Mouse (Mus musculus) lung, embryonic 14.5 days (tissue): ENCODE results near the gene Carns1. TPM values are rescaled to one million over a fixed set of nuclear protein-coding genes. Genes with fewer than 3 reads are reported as not detected.

Experiments
- ATAC-seq: fragments of 200-750 bp; cut with Nextera tagmentation; 2 replicates; pipeline ENCODE4 v1.8.0; 2017; ENCODE audit warnings: mild to moderate bottlenecking, moderate TSS enrichment, moderate library complexity; ENCODE audit not compliant: insufficient read depth
- DNase-seq: peaks from one replicate; pipeline ENCODE4 v3.0.0-alpha.2; 2015
- H3K27ac ChIP-seq: fragments of 300-500 bp; sonication (generic); 2 replicates; pipeline ENCODE4 v1.5.1; 2014; ENCODE audit warnings: low read depth, mild to moderate bottlenecking, moderate library complexity
- H3K27me3 ChIP-seq: fragments of 300-500 bp; sonication (generic); 2 replicates; pipeline ENCODE4 v1.6.1; 2014; ENCODE audit warnings: low read length, control low read depth; ENCODE audit not compliant: insufficient read depth
- H3K36me3 ChIP-seq: fragments of 300-500 bp; sonication (generic); 2 replicates; pipeline ENCODE4 v1.6.1; 2014; ENCODE audit warnings: control low read depth; ENCODE audit not compliant: insufficient read depth
- H3K4me1 ChIP-seq: fragments of 300-500 bp; sonication (generic); 2 replicates; pipeline ENCODE4 v1.6.1; 2014; ENCODE audit warnings: antibody characterized with exemption, control low read depth; ENCODE audit not compliant: insufficient read depth
- H3K4me2 ChIP-seq: fragments of 300-500 bp; sonication (generic); 2 replicates; pipeline ENCODE4 v1.6.1; 2014; ENCODE audit warnings: mild to moderate bottlenecking
- H3K4me3 ChIP-seq: fragments of 300-500 bp; sonication (generic); 2 replicates; pipeline ENCODE4 v1.5.1; 2014; ENCODE audit warnings: low read depth, low read length
- H3K9ac ChIP-seq: fragments of 300-500 bp; sonication (generic); 2 replicates; pipeline ENCODE4 v1.6.1; 2014
- H3K9me3 ChIP-seq: fragments of 300-500 bp; sonication (generic); 2 replicates; pipeline ENCODE4 v1.6.1; 2016; ENCODE audit warnings: low read depth, low read length, control low read depth
- CTCF ChIP-seq: IDR thresholded peaks from 2 replicates; pipeline ENCODE4 v1.5.1; 2016; ENCODE audit warnings: antibody characterized with exemption, low read depth
- WGBS: fragments of 180-500 bp; shearing (Covaris S2); extraction: QIAGEN DNeasy Blood & Tissue Kit; methylation state at CpG from one replicate; pipeline ENCODE4 v1.1.7; 2014; 5-methylcytosine and 5-hydroxymethylcytosine counted together
- polyA plus RNA-seq: library from polyadenylated mRNA; unstranded; fragments of >200 nt; fragmentation: Nextera tagmentation; extraction: Ambion mirVana; gene quantifications from 2 replicates; pipeline ENCODE4 v1.2.1, GENCODE M21; 2014

Carns1 gene
- polyA plus RNA-seq, 1 experiment from 2014 or later = 2.5 TPM

GRCm38 (mm10) chr19:4202149-4202548 is 26.9 kb upstream of the Carns1 start:
- Histone ChIP-seq H3K9me3 (no peaks in the 10 kb centered on the region), H3K9ac (peak overlapping the region; percentile 89), H3K27ac (0 out of 2 replicates have a peak overlapping the region, but pooled peaks have one; percentile 42), H3K4me2 (peak overlapping the region; percentile 99), H3K27me3 (no peaks in the 10 kb centered on the region; the same call in 1 of the 2 replicates), H3K4me1 (peaks cover 12% of the 10 kb centered on the region), H3K4me3 (peak overlapping the region; percentile 81), H3K36me3 (peaks cover 26% of the 10 kb centered on the region)
- no peak for TF ChIP-seq CTCF
- 34% methylated on average over 7 of the region's 7 CpGs for WGBS
- no peak for DNase-seq
- 0 out of 2 replicates have a peak, but pooled peaks have one; percentile 0 for ATAC-seq

- WGBS = under 1% methylated on average over 34 of the region's 34 CpGs
- ATAC-seq (peak; percentile 87), DNase-seq (peak; percentile 99)
- no peaks in the 10 kb centered on the region for H3K9me3 ChIP-seq
- no peak for TF ChIP-seq CTCF
- peak within 1 kb of the TSS; percentile 89 for H3K9ac ChIP-seq
- H3K27ac ChIP-seq = peak within 1 kb of the TSS; percentile 61
- no peaks in the 10 kb centered on the region for H3K27me3 ChIP-seq
- H3K36me3 ChIP-seq = peaks cover 33% of the 10 kb centered on the region
- peaks cover 12% of the 10 kb centered on the region for H3K4me1 ChIP-seq
- H3K4me2 ChIP-seq = peak within 1 kb of the TSS; percentile 99
- peak within 1 kb of the TSS; percentile 81 for H3K4me3 ChIP-seq
These were observed 26.1 kb upstream of the Carns1 start, which contains the start of gene Rad9a for GRCm38 (mm10) chr19:4201291-4201909. Gene Rad9a, minus strand, starts transcription at chr19:4201662.

DNA sequence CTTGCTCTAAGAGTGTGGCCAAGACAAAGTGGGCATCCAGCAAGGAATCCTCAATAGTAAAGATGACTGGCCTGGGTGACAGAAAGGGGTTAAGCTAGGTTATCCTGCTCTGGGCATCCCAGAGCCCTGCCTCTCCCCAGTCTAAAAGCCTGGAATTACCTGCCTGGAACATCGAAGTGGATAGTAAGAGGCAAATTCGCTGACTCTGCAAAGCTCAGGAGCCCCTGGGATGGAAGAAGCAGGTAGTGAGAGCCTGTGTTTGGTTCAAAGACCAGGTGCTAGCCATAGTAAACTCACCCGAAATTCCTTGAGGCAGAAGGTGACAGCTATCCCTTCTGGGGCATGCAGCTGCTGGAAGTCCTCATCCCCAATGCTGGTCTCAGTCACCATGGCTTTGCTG is 21.9 kb upstream of the Carns1 start:
- Histone ChIP-seq H3K27me3 (no peaks in the 10 kb centered on the region), H3K4me3 (no peak overlapping the region), H3K9ac (no peak overlapping the region), H3K27ac (no peak overlapping the region), H3K4me2 (no peak overlapping the region), H3K4me1 (peaks cover 16% of the 10 kb centered on the region), H3K36me3 (peaks cover 68% of the 10 kb centered on the region), H3K9me3 (no peaks in the 10 kb centered on the region)
- TF ChIP-seq CTCF = no peak
- 55% methylated on average over 3 of the region's 3 CpGs for WGBS
- ATAC-seq (no peak), DNase-seq (no peak)

DNA sequence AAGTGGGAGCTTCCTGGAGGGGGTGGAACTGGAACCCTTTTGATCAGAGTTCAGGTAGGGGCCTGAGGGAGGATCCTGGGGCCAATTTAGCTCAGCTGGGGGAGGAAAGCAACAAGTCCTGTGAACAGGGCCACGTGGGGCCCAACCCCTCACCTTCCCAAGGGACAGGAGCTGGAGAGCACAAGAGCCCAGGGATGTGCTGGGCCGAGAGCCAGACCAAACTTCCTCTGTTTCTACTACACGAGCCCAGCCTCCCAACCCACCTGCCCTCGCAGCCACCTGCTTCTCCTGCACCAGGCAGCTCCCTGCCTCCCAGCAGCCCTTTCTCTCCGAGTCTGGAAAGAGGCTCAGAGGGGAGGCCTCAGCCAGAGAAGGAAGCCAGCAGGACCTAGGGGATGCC is 21.3 kb upstream of the Carns1 start:
- Histone ChIP-seq H3K4me1 (peaks cover 15% of the 10 kb centered on the region), H3K9ac (no peak overlapping the region), H3K9me3 (no peaks in the 10 kb centered on the region), H3K36me3 (peaks cover 68% of the 10 kb centered on the region), H3K4me2 (no peak overlapping the region), H3K27me3 (no peaks in the 10 kb centered on the region), H3K27ac (no peak overlapping the region), H3K4me3 (no peak overlapping the region)
- ATAC-seq = no peak
- WGBS = 44% methylated on average over 5 of the region's 5 CpGs
- peak; percentile 15 for DNase-seq
- no peak for TF ChIP-seq CTCF

- 56% methylated on average over 2 of the region's 2 CpGs for WGBS
- Histone ChIP-seq H3K9me3 (no peaks in the 10 kb centered on the region), H3K4me1 (peaks cover 19% of the 10 kb centered on the region), H3K4me3 (no peak overlapping the region), H3K36me3 (peaks cover 68% of the 10 kb centered on the region), H3K27me3 (no peaks in the 10 kb centered on the region), H3K9ac (no peak overlapping the region), H3K4me2 (no peak overlapping the region), H3K27ac (no peak overlapping the region)
- ATAC-seq = no peak
- no peak for TF ChIP-seq CTCF
- no peak for DNase-seq
These were observed 20.8 kb upstream of the Carns1 start for GRCm38 (mm10) chr19:4196048-4196447.

DNA sequence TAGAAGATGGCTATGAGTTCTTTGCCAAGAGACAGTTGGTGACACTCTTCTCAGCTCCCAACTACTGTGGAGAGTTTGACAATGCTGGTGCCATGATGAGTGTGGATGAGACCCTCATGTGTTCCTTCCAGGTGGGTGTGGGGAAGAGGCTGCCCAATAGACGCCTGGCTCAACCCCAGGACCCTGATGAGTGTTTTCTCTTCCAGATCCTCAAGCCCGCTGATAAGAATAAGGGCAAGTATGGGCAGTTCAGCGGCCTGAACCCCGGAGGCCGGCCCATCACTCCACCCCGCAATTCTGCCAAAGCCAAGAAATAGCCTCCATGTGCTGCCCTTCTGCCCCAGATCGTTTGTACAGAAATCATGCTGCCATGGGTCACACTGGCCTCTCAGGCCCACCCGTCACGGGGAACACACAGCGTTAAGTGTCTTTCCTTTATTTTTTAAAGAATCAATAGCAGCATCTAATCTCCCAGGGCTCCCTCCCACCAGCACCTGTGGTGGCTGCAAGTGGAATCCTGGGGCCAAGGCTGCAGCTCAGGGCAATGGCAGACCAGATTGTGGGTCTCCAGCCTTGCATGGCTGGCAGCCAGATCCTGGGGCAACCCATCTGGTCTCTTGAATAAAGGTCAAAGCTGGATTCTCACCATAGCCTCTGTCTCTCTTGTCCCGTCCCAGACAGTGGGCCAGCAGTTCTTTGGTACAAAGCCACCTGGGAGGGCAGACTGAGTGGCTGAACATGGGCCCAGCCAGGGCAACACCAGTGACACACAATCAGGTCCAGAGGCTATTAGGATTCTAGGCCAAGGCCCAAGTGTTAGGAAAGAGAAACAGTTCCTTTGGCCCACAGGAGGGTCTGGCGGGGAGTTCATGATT is 19.7 kb upstream of the Carns1 start:
- ATAC-seq (no peak), DNase-seq (no peak)
- H3K27me3 ChIP-seq = no peaks in the 10 kb centered on the region
- no peak overlapping the region for H3K4me2 ChIP-seq
- peaks cover 11% of the 10 kb centered on the region for H3K4me1 ChIP-seq
- 74% methylated on average over 12 of the region's 12 CpGs for WGBS
- no peak for TF ChIP-seq CTCF
- no peak overlapping the region for H3K27ac ChIP-seq
- H3K9ac ChIP-seq = no peak overlapping the region
- no peak overlapping the region for H3K4me3 ChIP-seq
- peaks cover 63% of the 10 kb centered on the region for H3K36me3 ChIP-seq
- H3K9me3 ChIP-seq = no peaks in the 10 kb centered on the region
